Mouse (Mus musculus) CD8-positive naive resting alpha-beta T cell, adult 2 months (primary cell): Measurements from ENCODE around the gene Armc2.

Experiments used
- DNase-seq, 2 experiments: peaks; one replicate each; pipeline ENCODE4 v3.0.0; 2022; ENCODE audit warnings: low read depth in 2 of 2, low spot score in 2 of 2

Gene Armc2

GRCm38 (mm10) chr10:42018016-42018949 is at the start of gene Armc2:
Gene Armc2 (minus strand): TSS chr10:42018442.
- DNase-seq = peak; percentile 8 to 27

- DNase-seq = no peak
Observed at GRCm38 (mm10) chr10:42064446-42064845, 46.2 kb upstream of the Armc2 start.

- no peak for DNase-seq
Observed at GRCm38 (mm10) chr10:42059522-42059921, 41.3 kb upstream of the Armc2 start.

- no peak for DNase-seq
Observed at GRCm38 (mm10) chr10:42057746-42058145, 39.5 kb upstream of the Armc2 start.

GRCm38 (mm10) chr10:42057231-42057601 is 39.0 kb upstream of the Armc2 start:
- DNase-seq = peak; percentile 32 to 54

GRCm38 (mm10) chr10:42056486-42057230 is 38.4 kb upstream of the Armc2 start:
- DNase-seq = no peak

GRCm38 (mm10) chr10:42055224-42056165 is 37.3 kb upstream of the Armc2 start:
- no peak for DNase-seq

GRCm38 (mm10) chr10:42051069-42051468 is 32.8 kb upstream of the Armc2 start:
- no peak for DNase-seq

- no peak for DNase-seq
Observed at GRCm38 (mm10) chr10:42048648-42049047, 30.4 kb upstream of the Armc2 start.

- no peak for DNase-seq
Observed at GRCm38 (mm10) chr10:42044574-42044973, 26.3 kb upstream of the Armc2 start.

- DNase-seq = no peak
Observed at GRCm38 (mm10) chr10:42043307-42043706, 25.1 kb upstream of the Armc2 start.

GRCm38 (mm10) chr10:42042881-42043280 is 24.6 kb upstream of the Armc2 start:
- no peak for DNase-seq

- DNase-seq = no peak
Observed at GRCm38 (mm10) chr10:42042087-42042486, 23.8 kb upstream of the Armc2 start.

- no peak for DNase-seq
Observed at GRCm38 (mm10) chr10:42038571-42038970, 20.3 kb upstream of the Armc2 start.

- DNase-seq = no peak
Observed at GRCm38 (mm10) chr10:42037301-42037870, 19.1 kb upstream of the Armc2 start.

- DNase-seq = no peak
Observed at GRCm38 (mm10) chr10:42036846-42037245, 18.6 kb upstream of the Armc2 start.

GRCm38 (mm10) chr10:42033571-42033970 is 15.3 kb upstream of the Armc2 start:
- DNase-seq = no peak

- DNase-seq = peak; percentile 77 to 81
Observed at GRCm38 (mm10) chr10:42031021-42031420, 12.8 kb upstream of the Armc2 start.

- no peak for DNase-seq
Observed at GRCm38 (mm10) chr10:42029502-42029901, 11.3 kb upstream of the Armc2 start.

GRCm38 (mm10) chr10:42027337-42027736 is 9.1 kb upstream of the Armc2 start:
- DNase-seq = no peak

- no peak for DNase-seq
Observed at GRCm38 (mm10) chr10:42024406-42024805, 6.2 kb upstream of the Armc2 start.
